Mouse (Mus musculus) layer of hippocampus, postnatal 25 days (tissue): ENCODE results near the gene Ern1. TPM values are rescaled to one million over a fixed set of nuclear protein-coding genes. Genes with fewer than 3 reads are reported as not detected.

ENCODE experiments used
- DNase-seq, 2 experiments: peaks; one replicate each; pipeline ENCODE4 v3.0.0; 2022; ENCODE audit warnings: mixed read lengths in 2 of 2, low spot score in 1 of 2; ENCODE audit errors: extremely low spot score in 1 of 2
- total RNA-seq, 2 experiments: library from RNA; stranded (reverse); gene quantifications; 2 replicates each; pipeline ENCODE4 v1.2.3; 2021

The Ern1 gene
- total RNA-seq: 1 to 10 TPM; 8.9 TPM

GRCm38 (mm10) chr11:106487733-106488115, at the start of gene Ern1:
TSS of gene Ern1 (minus strand) at chr11:106487852.
- DNase-seq: peak; percentile 89 to 92

GRCm38 (mm10) chr11:106536253-106536912, 48.7 kb upstream of the Ern1 start:
- no peak for DNase-seq

GRCm38 (mm10) chr11:106535660-106536252, 48.1 kb upstream of the Ern1 start:
- no peak for DNase-seq

- no peak for DNase-seq
Measured at GRCm38 (mm10) chr11:106532248-106532790, 44.7 kb upstream of the Ern1 start.

GRCm38 (mm10) chr11:106529786-106530185, 42.1 kb upstream of the Ern1 start:
- no peak for DNase-seq

GRCm38 (mm10) chr11:106529113-106529512, 41.5 kb upstream of the Ern1 start:
- DNase-seq: no peak

- DNase-seq: no peak
Measured at GRCm38 (mm10) chr11:106527926-106528325, 40.3 kb upstream of the Ern1 start.

- DNase-seq: no peak
Measured at GRCm38 (mm10) chr11:106527147-106527821, 39.6 kb upstream of the Ern1 start.

- no peak for DNase-seq
Measured at GRCm38 (mm10) chr11:106522538-106522937, 34.9 kb upstream of the Ern1 start.

- no peak for DNase-seq
Measured at GRCm38 (mm10) chr11:106521612-106522011, 34.0 kb upstream of the Ern1 start.

- no peak for DNase-seq
Measured at GRCm38 (mm10) chr11:106520404-106520803, 32.8 kb upstream of the Ern1 start.

GRCm38 (mm10) chr11:106519519-106519918, 31.9 kb upstream of the Ern1 start:
- no peak for DNase-seq

GRCm38 (mm10) chr11:106518391-106518790, 30.7 kb upstream of the Ern1 start:
- DNase-seq: no peak

- no peak for DNase-seq
Measured at GRCm38 (mm10) chr11:106515079-106515745, 27.6 kb upstream of the Ern1 start.

GRCm38 (mm10) chr11:106514446-106514845, 26.8 kb upstream of the Ern1 start:
- DNase-seq: no peak

- DNase-seq: peak in 1 of 2 experiments; percentile 64
Measured at GRCm38 (mm10) chr11:106513166-106513565, 25.5 kb upstream of the Ern1 start.

GRCm38 (mm10) chr11:106512006-106512390, 24.3 kb upstream of the Ern1 start:
- DNase-seq: no peak

- no peak for DNase-seq
Measured at GRCm38 (mm10) chr11:106511236-106512005, 23.8 kb upstream of the Ern1 start.

- DNase-seq: no peak
Measured at GRCm38 (mm10) chr11:106507638-106508037, 20.0 kb upstream of the Ern1 start.

GRCm38 (mm10) chr11:106506211-106506610, 18.6 kb upstream of the Ern1 start:
- DNase-seq: no peak
